Mouse (Mus musculus) liver, adult (tissue): Measurements from ENCODE around the gene Tcte2.

Source experiments
- GATA4 ChIP-seq: IDR thresholded peaks from 2 replicates; pipeline ENCODE4 v1.6.1; 2014; ENCODE audit warnings: mild to moderate bottlenecking, low read length; ENCODE audit not compliant: insufficient replicate concordance

Gene Tcte2

GRCm38 (mm10) chr17:13712116-13712515 is 49.5 kb downstream of the Tcte2 start:
- TF ChIP-seq GATA4 = no peak

GRCm38 (mm10) chr17:13711173-13711572 is 50.5 kb downstream of the Tcte2 start:
- TF ChIP-seq GATA4 = no peak

- TF ChIP-seq GATA4 = no peak
These were observed 56.1 kb downstream of the Tcte2 start for GRCm38 (mm10) chr17:13705481-13705921.

GRCm38 (mm10) chr17:13703611-13704320 is 57.9 kb downstream of the Tcte2 start:
- TF ChIP-seq GATA4 = no peak

GRCm38 (mm10) chr17:13700131-13701016 is 61.3 kb downstream of the Tcte2 start:
- no peak for TF ChIP-seq GATA4

- peak; percentile 37; the same call in 1 of the 2 replicates for TF ChIP-seq GATA4
These were observed 61.9 kb downstream of the Tcte2 start for GRCm38 (mm10) chr17:13699716-13700115.

- no peak for TF ChIP-seq GATA4
These were observed 63.4 kb downstream of the Tcte2 start for GRCm38 (mm10) chr17:13698194-13698593.

GRCm38 (mm10) chr17:13697646-13698045 is 64.0 kb downstream of the Tcte2 start:
- no peak for TF ChIP-seq GATA4

GRCm38 (mm10) chr17:13695881-13696280 is 65.7 kb downstream of the Tcte2 start:
- TF ChIP-seq GATA4 = no peak

- TF ChIP-seq GATA4 = no peak
These were observed 66.4 kb downstream of the Tcte2 start for GRCm38 (mm10) chr17:13695211-13695610.

GRCm38 (mm10) chr17:13694181-13694580 is 67.4 kb downstream of the Tcte2 start:
- no peak for TF ChIP-seq GATA4

GRCm38 (mm10) chr17:13687656-13688055 is 74.0 kb downstream of the Tcte2 start:
- no peak for TF ChIP-seq GATA4

- TF ChIP-seq GATA4 = no peak
These were observed 74.5 kb downstream of the Tcte2 start for GRCm38 (mm10) chr17:13687086-13687485.

- no peak for TF ChIP-seq GATA4
These were observed 76.0 kb downstream of the Tcte2 start for GRCm38 (mm10) chr17:13685621-13686020.

- no peak for TF ChIP-seq GATA4
These were observed 77.4 kb downstream of the Tcte2 start for GRCm38 (mm10) chr17:13684256-13684655.
